Mouse (Mus musculus) telencephalon, adult 2 months (tissue): ENCODE measurements around the gene Acoxl.

Experiments used
- DNase-seq: peaks from one replicate; pipeline ENCODE4 v3.0.0-alpha.2; 2011; ENCODE audit warnings: low read depth, low spot score

The Acoxl gene

GRCm38 (mm10) chr2:127894890-127895289 is 56.2 kb downstream of the Acoxl start:
- peak; percentile 6 for DNase-seq

- no peak for DNase-seq
Observed at GRCm38 (mm10) chr2:127897718-127898117, 59.0 kb downstream of the Acoxl start.

GRCm38 (mm10) chr2:127904918-127905317 is 66.2 kb downstream of the Acoxl start:
- DNase-seq: no peak

GRCm38 (mm10) chr2:127906973-127907678 is 68.5 kb downstream of the Acoxl start:
- DNase-seq: no peak

GRCm38 (mm10) chr2:127907679-127908042 is 69.0 kb downstream of the Acoxl start:
- no peak for DNase-seq

- DNase-seq: no peak
Observed at GRCm38 (mm10) chr2:127908881-127909280, 70.2 kb downstream of the Acoxl start.

- DNase-seq: no peak
Observed at GRCm38 (mm10) chr2:127909790-127910189, 71.1 kb downstream of the Acoxl start.

GRCm38 (mm10) chr2:127911579-127911978 is 72.9 kb downstream of the Acoxl start:
- DNase-seq: no peak

- DNase-seq: no peak
Observed at GRCm38 (mm10) chr2:127914047-127914446, 75.4 kb downstream of the Acoxl start.

- no peak for DNase-seq
Observed at GRCm38 (mm10) chr2:127916804-127917410, 78.2 kb downstream of the Acoxl start.

- DNase-seq: no peak
Observed at GRCm38 (mm10) chr2:127919740-127920139, 81.1 kb downstream of the Acoxl start.

GRCm38 (mm10) chr2:127922036-127922901 is 83.6 kb downstream of the Acoxl start:
- DNase-seq: no peak

GRCm38 (mm10) chr2:127923077-127923680 is 84.5 kb downstream of the Acoxl start:
- no peak for DNase-seq

- no peak for DNase-seq
Observed at GRCm38 (mm10) chr2:127926679-127927324, 88.1 kb downstream of the Acoxl start.

GRCm38 (mm10) chr2:127927452-127928273 is 89.0 kb downstream of the Acoxl start:
- no peak for DNase-seq

- no peak for DNase-seq
Observed at GRCm38 (mm10) chr2:127928279-127928678, 89.6 kb downstream of the Acoxl start.

- no peak for DNase-seq
Observed at GRCm38 (mm10) chr2:127928871-127929270, 90.2 kb downstream of the Acoxl start.

- DNase-seq: no peak
Observed at GRCm38 (mm10) chr2:127929939-127930715, 91.5 kb downstream of the Acoxl start.

- no peak for DNase-seq
Observed at GRCm38 (mm10) chr2:127931576-127931975, 92.9 kb downstream of the Acoxl start.

GRCm38 (mm10) chr2:127933531-127933931 is 94.9 kb downstream of the Acoxl start:
- peak; percentile 75 for DNase-seq
